Mouse (Mus musculus) left cerebral cortex, postnatal 4 days (tissue): Measurements from ENCODE around the gene Wnt5a. TPM values are rescaled to one million over a fixed set of nuclear protein-coding genes. Genes with fewer than 3 reads are reported as not detected.

ENCODE experiments used
- DNase-seq: peaks from one replicate; pipeline ENCODE4 v3.0.0-alpha.2; 2022
- intact Hi-C: fragments of 180-260 bp; cut with DNase I; formaldehyde crosslinking; loops from one replicate; pipeline ENCODE4 v1.15.1; 2025
- total RNA-seq, 2 experiments: library from RNA; stranded (reverse); gene quantifications; 2 replicates each; pipeline ENCODE4 v1.2.3; 2021

The Wnt5a gene
- total RNA-seq, 2 experiments from 2014 or later: 8.7 to 13.1 TPM

GRCm38 (mm10) chr14:28542117-28542741, 37.7 kb downstream of the Wnt5a start:
- intact Hi-C loops: no loop called here
- no peak for DNase-seq

- DNase-seq: no peak
- intact Hi-C loops: no loop called here
Observed at GRCm38 (mm10) chr14:28561861-28562260, 57.3 kb downstream of the Wnt5a start.
